Mouse (Mus musculus) WW6 (cell line): ENCODE data around the gene Tbc1d9.

Experiments used
- DNase-seq: peaks from one replicate; pipeline ENCODE4 v3.0.0-alpha.2; 2013; ENCODE audit warnings: low read depth, low spot score

The Tbc1d9 gene

DNA sequence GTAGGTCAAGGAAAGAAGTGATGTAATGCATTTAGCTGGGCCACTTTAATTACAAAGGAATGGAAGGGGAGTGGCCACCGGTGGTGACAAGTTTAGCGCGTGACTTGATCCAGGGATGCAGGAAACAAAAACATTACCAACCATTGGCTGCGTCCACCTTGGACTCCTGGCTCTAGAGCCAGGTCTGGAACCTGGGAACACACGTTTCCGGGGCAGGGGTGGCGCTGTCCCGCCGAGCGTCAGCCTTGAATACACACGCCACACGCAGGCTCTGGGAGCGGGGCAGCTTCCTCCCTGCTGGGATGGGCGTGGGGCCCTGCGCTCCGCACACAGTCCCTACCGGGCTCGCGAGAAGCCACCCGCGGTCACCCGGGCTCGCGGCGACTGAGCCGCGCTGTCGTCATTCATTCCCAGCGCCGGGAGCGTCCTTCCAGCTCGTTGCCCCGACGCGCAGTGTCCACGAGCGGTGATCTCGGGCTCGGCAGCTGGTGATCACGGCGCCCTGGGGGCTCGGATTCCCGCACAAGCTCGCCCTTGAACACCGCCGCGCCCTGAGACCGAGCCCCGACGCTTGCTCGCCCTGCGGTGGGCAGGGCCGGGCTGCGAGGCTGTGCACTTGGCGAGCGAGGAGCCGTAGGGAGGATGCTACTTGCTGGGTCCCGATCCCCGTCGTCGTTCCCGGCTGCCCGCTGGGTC is at the start of gene Tbc1d9:
TSS of gene Tbc1d9 (plus strand) at position 118 of the 696 bp plus-strand sequence.
- peak; percentile 84 for DNase-seq

DNA sequence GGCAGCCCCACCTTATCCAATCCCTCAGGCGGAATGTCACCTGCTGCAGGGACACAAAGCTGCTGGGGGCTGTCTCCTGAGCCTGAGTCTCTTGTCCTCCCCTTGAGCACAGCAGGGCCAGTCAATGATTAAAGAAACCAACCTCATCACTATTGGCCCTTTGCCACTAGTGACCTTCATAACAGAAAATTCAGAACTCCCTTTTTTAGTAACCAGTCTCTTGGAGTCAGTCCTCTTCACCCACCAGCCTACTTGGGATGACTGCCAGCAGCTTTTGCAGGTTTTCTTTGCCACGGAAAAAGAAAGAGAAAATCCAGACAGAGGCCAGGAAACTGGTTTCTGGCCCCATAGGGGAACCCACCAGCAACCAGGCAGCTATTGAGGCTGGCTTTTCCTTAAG is 30.1 kb upstream of the Tbc1d9 start:
- no peak for DNase-seq

DNA sequence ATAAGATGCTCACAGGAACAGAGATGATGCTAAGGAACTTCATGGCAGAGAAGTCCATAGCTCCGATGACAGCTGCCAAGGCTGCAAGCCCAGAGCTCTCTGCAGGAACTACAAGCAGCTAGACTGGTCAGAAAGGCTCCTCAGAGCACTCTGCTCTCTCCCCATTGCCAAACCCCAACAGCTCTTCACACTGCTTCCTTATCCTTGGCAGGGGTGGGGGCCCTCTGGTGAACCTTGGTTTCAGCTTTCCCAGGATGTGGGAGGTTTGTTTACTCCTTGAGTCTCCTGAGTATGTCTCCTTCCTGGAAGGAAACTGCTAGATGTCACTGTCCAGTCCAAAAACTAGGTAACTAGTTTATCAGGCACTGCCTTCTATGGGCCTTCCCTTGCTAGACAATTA is 25.1 kb upstream of the Tbc1d9 start:
- DNase-seq = no peak

DNA sequence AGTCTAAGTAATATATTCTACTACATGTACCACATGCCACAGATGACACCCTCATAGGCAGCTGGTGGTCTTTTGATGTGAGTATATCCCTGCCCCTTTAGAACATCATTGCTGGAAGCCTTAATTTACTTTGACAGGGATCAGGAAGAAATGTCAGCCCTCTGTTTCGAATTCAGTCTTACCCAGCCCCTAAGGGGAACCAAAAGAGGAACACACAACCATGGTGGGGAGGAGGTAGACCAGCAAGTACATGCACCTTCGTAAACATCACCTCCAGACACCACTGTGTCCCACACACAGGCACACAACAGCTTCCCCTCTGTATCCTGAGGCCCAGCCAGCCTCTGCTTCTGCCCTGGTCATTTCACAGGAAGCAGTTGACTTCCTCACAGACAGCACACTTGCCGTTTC is 24.4 kb upstream of the Tbc1d9 start:
- DNase-seq = no peak

DNA sequence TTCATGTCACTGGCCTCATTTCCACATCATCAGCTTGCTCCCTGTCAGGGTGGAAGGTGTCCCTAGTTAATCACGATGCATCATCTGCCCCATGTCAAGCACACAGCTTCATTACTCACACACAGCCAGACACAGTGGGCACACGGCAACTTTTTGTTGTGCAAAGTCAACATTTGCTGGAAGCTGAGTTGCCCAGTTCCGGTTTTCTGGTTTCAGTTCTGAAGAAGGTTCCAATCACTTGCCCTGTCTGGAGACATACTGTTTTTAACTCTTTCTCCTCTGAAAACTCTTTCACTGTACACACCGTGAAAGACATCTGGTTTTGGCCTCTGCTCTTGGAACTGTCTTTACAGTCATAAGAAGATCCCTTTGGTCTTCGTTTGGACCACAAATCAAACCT is 23.8 kb upstream of the Tbc1d9 start:
- no peak for DNase-seq

- no peak for DNase-seq
Measured at GRCm38 (mm10) chr8:83144601-83145000, 20.6 kb upstream of the Tbc1d9 start.

GRCm38 (mm10) chr8:83145421-83145820 is 19.7 kb upstream of the Tbc1d9 start:
- no peak for DNase-seq

DNA sequence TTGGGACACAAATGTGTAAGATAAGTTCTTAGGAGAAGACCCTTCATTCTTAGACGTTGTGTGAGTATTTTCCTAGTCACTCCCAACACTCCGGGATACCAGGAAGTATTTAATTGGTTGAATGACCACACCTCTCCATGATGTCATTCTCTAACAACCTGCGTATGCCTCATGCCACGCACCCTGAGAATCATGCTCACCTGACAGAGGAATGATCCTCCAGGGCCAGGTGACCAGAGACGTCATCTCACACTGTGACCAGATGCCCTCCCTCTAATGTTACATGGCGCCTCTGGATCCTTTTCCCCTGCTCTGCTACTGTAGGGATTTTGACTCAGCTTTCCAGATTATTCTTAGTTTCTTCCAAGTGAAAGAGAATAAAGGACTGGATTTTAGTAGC is 16.0 kb upstream of the Tbc1d9 start:
- DNase-seq = no peak

GRCm38 (mm10) chr8:83152055-83152454 is 13.1 kb upstream of the Tbc1d9 start:
- no peak for DNase-seq

DNA sequence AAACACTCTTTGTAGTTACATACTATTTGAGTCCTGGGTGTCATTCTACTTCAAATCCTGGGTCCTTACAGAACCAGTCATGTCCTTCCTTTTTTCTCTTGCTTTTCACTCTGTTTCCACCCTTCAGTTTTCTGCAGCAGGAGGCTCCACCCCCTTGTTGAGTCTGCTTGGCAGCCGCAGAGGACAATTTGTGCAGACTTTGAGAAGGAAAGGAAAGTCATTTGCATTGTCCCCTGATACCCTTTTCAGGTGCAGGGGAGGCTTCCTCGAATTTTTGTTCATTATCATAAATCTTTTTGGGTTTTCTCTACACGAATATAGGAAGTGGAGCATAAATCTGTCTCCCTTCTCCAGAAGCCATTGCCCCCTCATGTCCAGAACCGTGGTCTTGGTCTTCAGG is 12.7 kb upstream of the Tbc1d9 start:
- no peak for DNase-seq

GRCm38 (mm10) chr8:83155110-83155509 is 10.0 kb upstream of the Tbc1d9 start:
- no peak for DNase-seq

DNA sequence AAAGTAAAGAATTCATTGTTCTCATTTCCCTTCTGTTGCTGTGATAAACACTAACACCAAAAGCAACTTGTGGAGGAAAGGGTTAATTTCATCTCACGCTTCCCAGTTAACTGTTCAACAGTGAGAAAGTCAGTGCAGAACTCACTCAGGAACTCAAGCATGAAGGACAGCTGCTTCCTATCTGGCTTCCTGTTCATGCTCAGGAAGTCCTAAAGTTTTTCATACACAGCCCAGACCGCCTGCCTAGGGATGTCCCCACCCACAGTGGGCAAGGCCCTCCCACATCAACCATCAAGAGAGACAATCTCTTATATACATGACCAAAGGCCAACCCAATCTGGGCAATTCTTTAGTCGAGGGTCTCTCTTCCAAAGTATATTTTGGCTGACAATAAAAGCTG is 6.2 kb upstream of the Tbc1d9 start:
- DNase-seq = no peak

GRCm38 (mm10) chr8:83159615-83160014 is 5.5 kb upstream of the Tbc1d9 start:
- no peak for DNase-seq

DNA sequence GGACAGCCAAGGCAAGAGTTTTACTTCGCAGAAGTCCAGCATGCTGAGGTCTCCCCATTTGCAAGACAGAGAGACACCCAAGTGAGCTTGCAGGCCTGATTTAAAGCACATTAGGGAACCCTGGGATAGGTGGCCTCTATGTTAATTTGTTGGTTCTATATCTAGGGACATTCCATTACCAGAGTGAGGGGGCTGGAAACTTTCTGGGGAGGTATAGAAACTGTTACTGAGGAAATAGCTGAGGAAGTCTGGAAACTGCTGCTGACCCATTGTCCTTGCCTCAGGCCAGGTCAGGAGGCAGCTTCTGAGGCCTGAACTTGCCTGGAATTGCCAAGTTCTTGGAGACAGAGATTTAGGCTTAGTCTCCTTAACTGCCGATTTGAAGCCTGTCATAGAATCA is 4.5 kb upstream of the Tbc1d9 start:
- no peak for DNase-seq

DNA sequence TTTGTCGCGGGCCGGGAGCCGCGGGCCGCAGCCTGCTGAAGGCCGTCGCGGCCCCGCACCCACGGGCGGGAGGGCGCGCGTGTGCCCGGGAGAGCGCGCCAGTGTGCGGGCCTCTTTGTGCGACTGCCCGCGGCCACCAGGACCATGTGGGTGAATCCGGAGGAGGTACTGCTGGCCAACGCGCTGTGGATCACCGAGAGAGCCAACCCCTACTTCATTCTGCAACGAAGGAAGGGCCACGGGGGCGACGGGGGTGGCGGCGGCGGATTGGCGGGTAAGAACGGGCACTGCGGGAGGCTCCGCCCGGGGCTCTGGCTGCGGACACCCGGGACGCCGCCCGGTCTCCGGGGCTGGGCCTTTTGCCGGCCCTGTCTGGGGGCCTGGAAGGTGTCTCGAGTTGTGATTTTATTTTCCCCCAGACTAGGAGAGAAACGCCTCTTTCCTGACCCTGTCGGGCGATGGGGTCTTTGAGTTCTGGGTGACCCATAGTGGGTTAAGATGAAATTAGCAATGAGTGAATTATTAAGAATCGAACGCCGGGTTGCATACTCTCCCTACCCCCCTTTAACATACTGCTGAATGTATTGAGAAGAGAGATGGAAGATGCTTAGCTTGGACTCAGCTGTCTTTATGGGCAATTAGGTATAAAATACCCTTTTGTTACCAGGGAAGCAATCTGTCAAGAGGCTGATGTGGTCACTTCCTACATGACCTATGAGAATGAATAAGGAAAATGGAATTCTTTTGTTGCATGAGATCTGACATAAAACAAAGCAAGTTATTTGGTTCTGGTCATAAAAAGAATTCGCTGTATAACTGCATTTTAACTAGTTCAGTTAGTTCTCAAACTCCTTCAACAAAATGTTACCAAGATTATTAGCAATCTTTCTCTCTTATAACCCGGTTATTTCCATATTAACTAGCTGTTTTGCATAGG is 1.0 kb downstream of the Tbc1d9 start, which contains the start of gene Gm10645:
TSS of gene Gm10645 (minus strand) at position 240 of the 937 bp plus-strand sequence.
- no peak for DNase-seq

DNA sequence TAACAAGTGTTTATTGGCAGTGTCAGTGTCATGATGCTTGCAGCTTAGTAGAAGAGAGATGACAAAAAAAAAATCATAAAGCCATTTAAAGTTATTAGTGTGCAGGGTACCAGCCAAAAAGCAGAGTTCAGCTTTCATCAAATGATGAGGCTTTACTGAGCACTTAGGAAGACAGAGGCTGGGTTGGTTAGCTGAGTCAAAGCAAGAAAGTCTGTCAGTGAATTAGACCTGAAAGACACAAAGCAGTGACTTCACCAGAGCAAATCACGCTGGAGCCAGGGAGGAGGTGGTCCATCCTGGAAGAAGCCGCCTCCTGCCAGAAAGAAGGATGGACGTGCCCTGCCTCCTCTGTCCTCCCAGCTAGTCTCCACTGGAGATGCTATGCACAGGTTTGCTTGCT is 2.8 kb downstream of the Tbc1d9 start:
- no peak for DNase-seq

- DNase-seq = no peak
Measured at GRCm38 (mm10) chr8:83169127-83169526, 4.0 kb downstream of the Tbc1d9 start.

DNA sequence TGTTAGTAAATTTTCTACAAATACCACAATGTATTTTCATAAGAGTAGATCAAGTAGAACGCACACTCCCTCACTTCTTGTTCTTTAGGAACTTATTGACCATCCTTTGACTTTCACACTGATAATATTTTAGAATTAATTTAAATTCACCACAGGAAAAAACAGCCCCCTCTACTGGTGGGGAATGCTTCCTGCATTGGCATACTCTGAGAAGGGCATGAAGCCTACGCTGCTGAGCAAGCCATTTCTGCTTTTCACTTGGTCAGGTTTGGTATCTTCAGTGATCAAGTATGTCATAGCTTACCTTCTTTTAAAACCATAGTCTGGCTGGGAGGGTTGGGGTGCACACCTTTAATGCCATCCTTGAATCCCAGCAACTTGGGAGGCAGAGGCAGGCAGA is 4.6 kb downstream of the Tbc1d9 start:
- no peak for DNase-seq

DNA sequence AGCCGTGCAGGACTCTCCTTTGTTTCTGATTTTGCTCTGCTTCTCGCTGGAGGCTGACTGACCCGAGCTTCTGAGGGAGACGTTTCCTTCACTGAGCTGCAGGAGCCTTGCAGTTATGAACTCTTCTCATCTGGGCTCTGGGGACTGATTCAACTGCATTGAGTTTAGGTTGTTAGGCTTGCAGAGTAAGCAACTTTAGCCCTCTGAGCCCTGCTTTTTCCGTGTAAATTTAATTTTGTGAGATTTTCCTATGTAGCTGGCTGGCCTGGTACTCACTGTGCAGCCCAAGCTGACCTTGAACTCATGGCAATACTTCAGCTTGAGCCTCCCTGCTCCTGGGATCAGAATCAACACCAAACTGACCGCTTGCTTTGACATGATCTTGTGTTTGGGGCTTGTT is 5.7 kb downstream of the Tbc1d9 start:
- no peak for DNase-seq

DNA sequence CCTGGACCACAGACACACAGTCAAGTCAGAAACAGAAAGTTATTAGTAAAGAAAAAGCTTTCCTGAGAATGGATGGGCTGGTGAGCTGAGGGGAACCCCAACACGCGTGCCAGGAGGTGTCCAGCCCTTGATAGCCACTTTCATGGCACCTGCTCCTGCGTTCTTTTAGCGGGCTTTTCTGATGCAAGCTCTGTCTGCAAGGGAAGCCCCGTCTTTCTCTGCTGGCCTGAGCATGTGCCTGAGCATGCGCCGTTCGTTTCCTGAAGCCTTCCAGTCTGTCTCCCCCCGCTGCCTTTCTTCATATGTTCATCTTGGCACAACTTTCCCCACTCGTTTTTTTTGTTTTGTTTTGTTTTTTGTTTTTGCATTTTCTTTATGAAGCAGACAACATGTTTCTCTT is 10.5 kb downstream of the Tbc1d9 start:
- no peak for DNase-seq

DNA sequence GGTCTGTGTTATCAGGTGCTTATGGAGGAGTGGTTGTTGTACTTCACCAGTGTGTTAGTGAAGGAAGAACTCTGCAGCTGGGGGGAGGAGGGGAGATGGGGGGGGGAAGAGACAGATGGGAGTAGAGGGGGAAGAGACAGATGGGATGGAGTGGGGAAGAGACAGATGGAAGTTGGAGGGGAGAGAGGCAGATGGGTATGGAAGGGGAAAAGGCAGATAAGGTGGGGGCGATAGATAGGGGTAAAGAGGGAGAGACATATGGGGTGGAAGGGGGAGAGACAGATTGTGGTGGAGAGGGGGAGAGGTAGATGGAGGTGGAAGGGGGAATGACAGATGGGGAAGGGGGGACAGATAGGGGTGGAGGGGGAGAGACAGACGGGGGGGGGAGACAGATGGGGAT is 11.6 kb downstream of the Tbc1d9 start:
- DNase-seq = no peak

DNA sequence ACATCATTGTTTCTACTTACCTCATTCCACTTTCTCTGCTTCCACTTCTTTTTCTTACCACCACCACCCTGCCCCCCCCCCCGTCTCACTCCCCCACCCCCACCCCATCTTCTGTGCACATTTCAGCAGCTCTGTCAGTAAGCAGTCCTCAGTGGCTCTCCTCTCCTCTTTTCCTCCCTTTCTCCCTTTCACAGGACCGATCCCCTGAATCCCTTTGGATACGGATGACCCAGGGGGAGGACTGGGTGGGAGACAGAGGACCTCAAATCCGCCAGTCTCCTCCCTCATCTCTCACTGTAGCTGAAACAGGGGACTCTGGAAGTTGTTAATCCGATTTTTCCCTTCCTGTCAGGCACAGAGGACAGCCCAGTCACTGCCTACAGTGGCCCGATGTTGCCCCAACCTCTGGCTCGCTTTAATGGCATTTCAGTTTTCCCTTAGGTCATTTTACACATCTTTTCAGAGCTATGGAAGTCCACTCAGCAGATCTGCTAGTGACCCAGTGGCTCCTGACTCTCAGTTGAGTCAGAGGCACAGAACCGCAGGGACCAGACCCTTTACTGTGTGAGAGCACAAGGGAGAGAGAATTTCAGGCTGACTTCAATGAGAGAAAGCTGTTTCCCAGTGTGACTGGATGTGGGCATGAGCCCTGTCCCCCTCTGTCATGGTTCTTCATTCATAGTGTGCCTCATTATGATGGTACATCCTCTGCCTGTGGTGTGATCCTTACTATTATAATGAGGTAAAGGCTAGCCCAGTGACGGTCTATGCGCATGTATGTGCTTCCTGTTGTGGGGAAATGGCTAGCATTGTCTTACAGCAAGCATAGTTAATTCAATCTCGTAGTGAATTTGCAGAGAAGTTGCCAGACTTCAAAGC is 12.4 kb downstream of the Tbc1d9 start:
- no peak for DNase-seq
